Mouse (Mus musculus): ENCODE measurements at regions not wholly inside any gene's neighbourhood (a gene's known extent, or its start where the extent isn't known, plus 50 kb on each side); places are given as distances from the start of the nearest gene placed in this dataset.

DNA sequence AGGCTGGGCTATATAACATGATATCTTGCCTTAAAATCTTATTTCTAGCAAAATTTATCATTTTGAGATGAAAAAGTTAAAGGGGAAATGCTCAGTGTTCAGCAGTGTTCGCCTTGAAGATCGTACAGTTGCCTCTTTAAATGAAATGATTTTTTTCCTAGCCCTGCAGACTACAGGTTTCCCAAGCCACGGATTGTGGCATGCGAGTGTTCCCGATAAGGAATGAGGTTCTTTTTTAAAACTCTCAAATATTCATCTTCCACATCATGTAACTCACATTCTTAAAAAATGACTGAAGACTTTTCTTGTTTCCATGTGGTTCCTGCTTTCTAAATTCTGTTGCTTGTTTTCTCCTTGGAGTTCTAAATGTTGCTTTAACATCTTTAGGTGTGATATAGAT is 566.0 kb downstream of the Gm43517 start:
- TF ChIP-seq CTCF (conservative IDR thresholded peaks at IDR 0.05; ENCODE audit: insufficient read depth, insufficient read length, low read depth, low read length) = no peak
- no peak for TF ChIP-seq POLR2A (IDR thresholded peaks at IDR 0.05; ENCODE audit: low read depth, low read length)
